Mouse (Mus musculus) kidney, embryonic 14.5 days (tissue): ENCODE data around the gene Slc22a8. TPM values are rescaled to one million over a fixed set of nuclear protein-coding genes. Genes with fewer than 3 reads are reported as not detected.

Source experiments
- ATAC-seq: fragments of 200-750 bp; cut with Nextera tagmentation; 2 replicates; pipeline ENCODE4 v1.8.0; 2017; ENCODE audit warnings: moderate number of reproducible peaks, mild to moderate bottlenecking, moderate TSS enrichment, moderate library complexity; ENCODE audit not compliant: low FRiP score, low TSS enrichment
- H3K27ac ChIP-seq: fragments of 300-500 bp; sonication (generic); 2 replicates; pipeline ENCODE4 v1.5.1; 2014; ENCODE audit warnings: low read depth, mild to moderate bottlenecking, low read length, moderate library complexity, mixed read lengths
- H3K27me3 ChIP-seq: fragments of 300-500 bp; sonication (generic); 2 replicates; pipeline ENCODE4 v1.6.1; 2014; ENCODE audit warnings: mild to moderate bottlenecking, low read length; ENCODE audit not compliant: control insufficient read depth, insufficient read depth
- H3K36me3 ChIP-seq: fragments of 300-500 bp; sonication (generic); 2 replicates; pipeline ENCODE4 v1.6.1; 2014; ENCODE audit warnings: low read length, mixed read lengths; ENCODE audit not compliant: control insufficient read depth, insufficient read depth
- H3K4me1 ChIP-seq: fragments of 300-500 bp; sonication (generic); 2 replicates; pipeline ENCODE4 v1.6.1; 2014; ENCODE audit warnings: low read length, mixed read lengths; ENCODE audit not compliant: control insufficient read depth, insufficient read depth
- H3K4me2 ChIP-seq: fragments of 300-500 bp; sonication (generic); replicated peaks from 2 replicates; pipeline ENCODE4 v1.6.1; 2014; ENCODE audit warnings: low read depth, mild to moderate bottlenecking, low read length
- H3K4me3 ChIP-seq: fragments of 300-500 bp; sonication (generic); 2 replicates; pipeline ENCODE4 v1.5.1; 2014; ENCODE audit warnings: mild to moderate bottlenecking, low read length
- H3K9ac ChIP-seq: fragments of 300-500 bp; sonication (generic); 2 replicates; pipeline ENCODE4 v1.6.1; 2014; ENCODE audit warnings: low read depth, mild to moderate bottlenecking, low read length, moderate library complexity
- H3K9me3 ChIP-seq: fragments of 300-500 bp; sonication (generic); 2 replicates; pipeline ENCODE4 v1.6.1; 2016; ENCODE audit warnings: low read length; ENCODE audit not compliant: control insufficient read depth
- WGBS: fragments of 180-500 bp; shearing (Covaris S2); extraction: QIAGEN DNeasy Blood & Tissue Kit; methylation state at CpG from one replicate; pipeline ENCODE4 v1.1.7; 2014; 5-methylcytosine and 5-hydroxymethylcytosine counted together
- polyA plus RNA-seq: library from polyadenylated mRNA; unstranded; fragments of >200 nt; fragmentation: Nextera tagmentation; extraction: Ambion mirVana; gene quantifications from 2 replicates; pipeline ENCODE4 v1.2.1, GENCODE M21; 2014

Gene Slc22a8
- polyA plus RNA-seq, 1 experiment from 2014 or later: 3.9 TPM

DNA sequence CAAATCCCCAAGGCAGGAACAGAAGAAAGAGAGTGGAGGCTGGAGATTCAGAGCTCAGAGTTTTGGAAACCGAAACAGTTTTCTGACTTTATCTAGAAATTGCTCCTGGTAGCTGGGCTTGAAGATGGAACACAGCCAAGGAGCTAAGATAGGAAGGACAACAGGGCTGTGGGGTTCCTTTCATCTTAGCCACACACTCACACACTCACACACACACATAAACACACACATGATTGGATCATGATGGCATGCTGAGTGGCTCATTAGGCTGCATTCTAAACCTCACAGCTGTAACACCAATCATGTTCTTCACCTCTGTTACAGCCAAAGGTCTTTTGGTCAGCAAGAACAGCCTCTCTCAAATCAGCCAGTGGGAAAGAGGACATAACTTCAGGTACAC lies 41.0 kb downstream of the Slc22a8 start:
- WGBS: 88% methylated on average over 1 of the region's 1 CpGs
- Histone ChIP-seq H3K4me2 (no peak overlapping the region), H3K9ac (no peak overlapping the region), H3K9me3 (no peaks in the 10 kb centered on the region), H3K27me3 (no peaks in the 10 kb centered on the region), H3K27ac (no peak overlapping the region), H3K36me3 (no peaks in the 10 kb centered on the region), H3K4me3 (no peak overlapping the region), H3K4me1 (no peaks in the 10 kb centered on the region)
- no peak for ATAC-seq

DNA sequence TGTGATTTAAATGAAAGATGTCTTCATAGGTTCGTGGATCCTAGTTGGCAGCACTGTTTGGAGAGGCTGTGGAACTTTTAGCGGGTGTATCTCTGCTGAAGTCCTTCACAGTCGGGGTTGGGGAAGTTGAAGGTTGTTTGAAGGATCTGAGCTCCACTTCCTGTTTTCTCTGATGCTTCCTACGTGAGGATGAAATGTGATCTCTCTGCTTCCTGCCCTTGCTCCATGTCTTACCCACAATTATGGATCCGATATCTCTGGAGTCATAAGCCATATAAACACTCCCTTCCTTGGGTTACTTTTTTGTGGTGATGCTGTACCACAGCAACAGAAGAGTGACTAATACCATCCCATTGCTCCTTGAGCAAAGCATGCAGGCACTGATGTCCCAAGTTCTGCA lies 51.0 kb downstream of the Slc22a8 start:
- Histone ChIP-seq H3K27ac (no peak overlapping the region), H3K9ac (no peak overlapping the region), H3K4me3 (no peak overlapping the region), H3K4me2 (no peak overlapping the region), H3K27me3 (no peaks in the 10 kb centered on the region), H3K4me1 (peaks cover 6% of the 10 kb centered on the region; the same call in 1 of the 2 replicates), H3K36me3 (no peaks in the 10 kb centered on the region), H3K9me3 (no peaks in the 10 kb centered on the region)
- whole genome bisulfite sequencing: 47% methylated on average over 5 of the region's 5 CpGs
- no peak for ATAC-seq

DNA sequence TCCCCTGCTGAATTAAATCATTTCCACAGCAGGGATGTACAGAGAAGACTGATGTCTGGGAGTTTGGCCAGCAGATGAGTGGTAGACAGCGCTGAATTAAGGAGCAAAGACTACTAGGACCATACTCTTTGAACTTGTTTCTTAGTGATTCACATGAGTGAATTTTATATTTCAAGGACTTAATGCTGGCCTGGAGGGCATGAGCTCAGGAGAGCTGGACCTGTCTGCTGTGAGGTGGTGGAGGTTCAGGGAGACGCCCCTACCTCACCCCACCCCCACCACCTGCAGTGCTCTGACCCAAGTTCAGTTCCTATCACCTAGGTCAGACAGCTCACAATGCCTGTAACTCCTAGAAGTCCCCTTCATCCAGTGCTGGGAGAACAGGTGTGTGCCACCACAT lies 55.3 kb downstream of the Slc22a8 start:
- peaks cover 6% of the 10 kb centered on the region; the same call in 1 of the 2 replicates for H3K4me1 ChIP-seq
- ATAC-seq: no peak
- H3K4me3 ChIP-seq: no peak overlapping the region
- WGBS: 51% methylated on average over 2 of the region's 2 CpGs
- no peaks in the 10 kb centered on the region for H3K36me3 ChIP-seq
- no peaks in the 10 kb centered on the region for H3K9me3 ChIP-seq
- no peak overlapping the region for H3K27ac ChIP-seq
- no peaks in the 10 kb centered on the region for H3K27me3 ChIP-seq
- no peak overlapping the region for H3K4me2 ChIP-seq
- no peak overlapping the region for H3K9ac ChIP-seq

DNA sequence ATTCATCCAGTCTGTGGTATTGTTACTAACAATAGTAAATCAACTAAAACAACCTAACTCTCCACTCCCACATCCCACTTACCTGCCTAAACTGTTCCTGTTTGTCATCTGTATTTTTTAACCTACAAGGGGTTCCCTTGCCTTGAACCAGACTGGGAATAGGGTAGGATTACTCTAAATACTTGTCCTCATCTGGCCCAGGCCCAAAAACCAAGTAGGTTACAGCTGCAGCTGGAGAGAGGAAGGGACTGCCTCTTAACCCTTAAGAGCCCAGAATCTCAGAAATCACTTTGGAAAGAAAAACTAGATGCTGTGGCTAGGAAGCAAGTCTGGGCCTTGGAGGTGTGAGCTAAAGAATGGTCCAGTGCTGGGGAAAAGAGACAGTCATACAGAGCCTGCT lies 64.8 kb downstream of the Slc22a8 start:
- no peak overlapping the region for H3K4me2 ChIP-seq
- H3K4me1 ChIP-seq: no peaks in the 10 kb centered on the region
- no peak overlapping the region for H3K27ac ChIP-seq
- no peaks in the 10 kb centered on the region for H3K36me3 ChIP-seq
- H3K9me3 ChIP-seq: no peaks in the 10 kb centered on the region
- no peak for ATAC-seq
- H3K9ac ChIP-seq: no peak overlapping the region
- no peak overlapping the region for H3K4me3 ChIP-seq
- no peaks in the 10 kb centered on the region for H3K27me3 ChIP-seq

DNA sequence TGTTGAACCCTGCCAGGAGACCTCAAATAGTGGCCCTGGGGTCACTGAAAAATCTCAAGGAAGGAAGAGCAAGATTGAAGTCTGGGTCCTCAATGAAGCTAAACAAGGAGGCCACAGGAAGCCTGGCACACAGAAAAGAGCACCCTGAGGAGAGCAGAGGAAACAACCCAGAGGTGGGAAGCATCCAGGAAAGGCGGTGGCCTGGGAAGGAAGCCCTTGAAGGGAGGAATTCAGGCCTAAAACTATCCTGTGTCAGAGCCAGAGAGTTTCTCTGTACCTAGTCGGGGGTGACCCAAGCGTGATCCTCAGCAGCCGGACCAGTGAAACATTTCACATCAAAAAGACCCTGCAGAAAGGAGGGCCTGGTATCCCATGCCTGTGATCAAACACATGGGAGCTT lies 65.3 kb downstream of the Slc22a8 start:
- no peak for ATAC-seq
- Histone ChIP-seq H3K27ac (no peak overlapping the region), H3K9ac (no peak overlapping the region), H3K4me1 (no peaks in the 10 kb centered on the region), H3K4me2 (no peak overlapping the region), H3K36me3 (no peaks in the 10 kb centered on the region), H3K4me3 (no peak overlapping the region), H3K9me3 (no peaks in the 10 kb centered on the region), H3K27me3 (no peaks in the 10 kb centered on the region)
- WGBS: 72% methylated on average over 4 of the region's 4 CpGs

Other genes with a start within 250 kb of the Slc22a8 start
- gene Slc22a30, start 186.1 kb upstream of the Slc22a8 start, polyA plus RNA-seq: 0.30 TPM in 1 of 2 replicates, not detected in the other
- gene Slc22a6, start 26.8 kb downstream of the Slc22a8 start, polyA plus RNA-seq: 1.2 and 3.2 TPM in 2 replicates
- gene Chrm1, start 72.5 kb downstream of the Slc22a8 start, polyA plus RNA-seq: 0.13 TPM in 1 of 2 replicates, not detected in the other
- gene Slc3a2, start 132.1 kb downstream of the Slc22a8 start, polyA plus RNA-seq: 114 and 123 TPM in 2 replicates
- gene Wdr74, start 144.6 kb downstream of the Slc22a8 start, polyA plus RNA-seq: 82.9 and 97.3 TPM in 2 replicates
- gene 1700092M07Rik, start 149.5 kb downstream of the Slc22a8 start, polyA plus RNA-seq: 0.70 and 2.3 TPM in 2 replicates
- 114 and 128 TPM in 2 replicates for gene Stx5a, start 150.2 kb downstream of the Slc22a8 start, polyA plus RNA-seq
- gene Nxf1, start 165.8 kb downstream of the Slc22a8 start, polyA plus RNA-seq: 155 and 198 TPM in 2 replicates
- gene Tmem223, start 179.7 kb downstream of the Slc22a8 start, polyA plus RNA-seq: 232 and 238 TPM in 2 replicates
- 80.4 and 91.0 TPM in 2 replicates for gene Tmem179b, start 183.2 kb downstream of the Slc22a8 start, polyA plus RNA-seq
- 21.7 and 22.9 TPM in 2 replicates for gene Taf6l, start 195.2 kb downstream of the Slc22a8 start, polyA plus RNA-seq
- gene Polr2g, start 207.3 kb downstream of the Slc22a8 start, polyA plus RNA-seq: 188 and 230 TPM in 2 replicates
- 4.0 and 5.1 TPM in 2 replicates for gene Zbtb3, start 211.3 kb downstream of the Slc22a8 start, polyA plus RNA-seq
- 40.0 and 61.0 TPM in 2 replicates for gene Ttc9c, start 228.1 kb downstream of the Slc22a8 start, polyA plus RNA-seq
- gene Hnrnpul2, start 228.8 kb downstream of the Slc22a8 start, polyA plus RNA-seq: 9.3 and 10.5 TPM in 2 replicates
- not detected in 2 replicates for gene AC129217.1, start 238.5 kb downstream of the Slc22a8 start, polyA plus RNA-seq
- gene Bscl2, start 246.2 kb downstream of the Slc22a8 start, polyA plus RNA-seq: 40.2 and 42.2 TPM in 2 replicates
- gene Gng3, start 247.9 kb downstream of the Slc22a8 start, polyA plus RNA-seq: 3.6 and 3.7 TPM in 2 replicates